Mouse (Mus musculus): ENCODE measurements at regions not wholly inside any gene's neighbourhood (a gene's known extent, or its start where the extent isn't known, plus 50 kb on each side); places are given as distances from the start of the nearest gene placed in this dataset.
A peak's percentile ranks its signal among the peaks of the same experiment; 100 is the strongest.

GRCm38 (mm10) chr13:34498910-34499309, 153.9 kb upstream of the Slc22a23 start:
- 97% methylated on average over 2 of the region's 2 CpGs for WGBS

GRCm38 (mm10) chr13:34497667-34498066, 152.7 kb upstream of the Slc22a23 start:
- H3K9ac ChIP-seq, result no peak overlapping the region
- H3K9me3 ChIP-seq, result no peaks in the 10 kb centered on the region
- ATAC-seq (ENCODE audit: low FRiP score, low read depth), result no peak
- H3K27me3 ChIP-seq (replicated peaks), result no peaks in the 10 kb centered on the region
- H3K4me1 ChIP-seq, result no peaks in the 10 kb centered on the region
- WGBS, result 94% methylated on average over 3 of the region's 3 CpGs
- H3K36me3 ChIP-seq, result no peaks in the 10 kb centered on the region
- H3K4me3 ChIP-seq, result no peak overlapping the region
- no peak overlapping the region for H3K4me2 ChIP-seq (replicated peaks)
- no peak overlapping the region for H3K27ac ChIP-seq

More at GRCm38 (mm10) chr13:34498910-34499309, 153.9 kb upstream of the Slc22a23 start:
- no peaks in the 10 kb centered on the region for H3K27me3 ChIP-seq (replicated peaks)
- no peaks in the 10 kb centered on the region for H3K9me3 ChIP-seq
- H3K4me1 ChIP-seq, result no peaks in the 10 kb centered on the region
- no peak overlapping the region for H3K4me3 ChIP-seq
- no peak overlapping the region for H3K4me2 ChIP-seq (replicated peaks)
- H3K27ac ChIP-seq, result no peak overlapping the region
- no peaks in the 10 kb centered on the region for H3K36me3 ChIP-seq
- H3K9ac ChIP-seq, result no peak overlapping the region
- ATAC-seq (ENCODE audit: low FRiP score, low read depth), result no peak

GRCm38 (mm10) chr13:34484831-34485230, 139.8 kb upstream of the Slc22a23 start:
- H3K4me2 ChIP-seq (replicated peaks), result no peak overlapping the region
- no peaks in the 10 kb centered on the region for H3K27me3 ChIP-seq (replicated peaks)
- H3K27ac ChIP-seq, result no peak overlapping the region
- no peak for ATAC-seq (ENCODE audit: low FRiP score, low read depth)
- no peaks in the 10 kb centered on the region for H3K4me1 ChIP-seq
- H3K9me3 ChIP-seq, result no peaks in the 10 kb centered on the region
- 96% methylated on average over 1 of the region's 1 CpGs for WGBS
- H3K36me3 ChIP-seq, result no peaks in the 10 kb centered on the region
- H3K4me3 ChIP-seq, result no peak overlapping the region
- H3K9ac ChIP-seq, result no peak overlapping the region

- WGBS, result 83% methylated on average over 10 of the region's 10 CpGs
Measured at GRCm38 (mm10) chr13:34481461-34481860, 136.5 kb upstream of the Slc22a23 start.

GRCm38 (mm10) chr13:34470410-34470809, 125.4 kb upstream of the Slc22a23 start:
- no peak overlapping the region for H3K4me2 ChIP-seq (replicated peaks)
- no peaks in the 10 kb centered on the region for H3K36me3 ChIP-seq
- ATAC-seq (ENCODE audit: low FRiP score, low read depth), result no peak
- H3K9ac ChIP-seq, result no peak overlapping the region
- no peak overlapping the region for H3K27ac ChIP-seq
- WGBS, result 75% methylated on average over 1 of the region's 1 CpGs
- no peaks in the 10 kb centered on the region for H3K27me3 ChIP-seq (replicated peaks)
- H3K4me1 ChIP-seq, result no peaks in the 10 kb centered on the region
- H3K9me3 ChIP-seq, result no peaks in the 10 kb centered on the region
- H3K4me3 ChIP-seq, result no peak overlapping the region

More at GRCm38 (mm10) chr13:34481461-34481860, 136.5 kb upstream of the Slc22a23 start:
- Histone ChIP-seq H3K4me2 (replicated peaks) (no peak overlapping the region), H3K36me3 (no peaks in the 10 kb centered on the region), H3K27ac (no peak overlapping the region), H3K9me3 (no peaks in the 10 kb centered on the region), H3K4me3 (no peak overlapping the region), H3K9ac (no peak overlapping the region), H3K4me1 (no peaks in the 10 kb centered on the region), H3K27me3 (replicated peaks) (no peaks in the 10 kb centered on the region)
- ATAC-seq (ENCODE audit: low FRiP score, low read depth), result no peak

- Histone ChIP-seq H3K9me3 (no peaks in the 10 kb centered on the region), H3K4me1 (no peaks in the 10 kb centered on the region), H3K27ac (no peak overlapping the region), H3K4me3 (no peak overlapping the region), H3K4me2 (replicated peaks) (no peak overlapping the region), H3K27me3 (replicated peaks) (no peaks in the 10 kb centered on the region), H3K9ac (no peak overlapping the region), H3K36me3 (no peaks in the 10 kb centered on the region)
- ATAC-seq (ENCODE audit: low FRiP score, low read depth), result no peak
- whole genome bisulfite sequencing, result 80% methylated on average over 5 of the region's 5 CpGs
Measured at GRCm38 (mm10) chr13:34469568-34469967, 124.6 kb upstream of the Slc22a23 start.

- H3K9me3 ChIP-seq, result no peaks in the 10 kb centered on the region
- peaks cover under 1% of the 10 kb centered on the region; the same call in 1 of the 2 replicates for H3K4me1 ChIP-seq
- no peak overlapping the region for H3K4me3 ChIP-seq
- no peaks in the 10 kb centered on the region for H3K36me3 ChIP-seq
- H3K27me3 ChIP-seq (replicated peaks), result no peaks in the 10 kb centered on the region
- no peak overlapping the region for H3K4me2 ChIP-seq (replicated peaks)
- no peak overlapping the region for H3K27ac ChIP-seq
- ATAC-seq (ENCODE audit: low FRiP score, low read depth), result no peak
- WGBS, result 71% methylated on average over 3 of the region's 3 CpGs
- no peak overlapping the region for H3K9ac ChIP-seq
Measured at GRCm38 (mm10) chr13:34468132-34468748, 123.3 kb upstream of the Slc22a23 start.

GRCm38 (mm10) chr13:34465862-34466430, 121.0 kb upstream of the Slc22a23 start:
- Histone ChIP-seq H3K4me2 (replicated peaks) (no peak overlapping the region), H3K9me3 (no peaks in the 10 kb centered on the region), H3K4me3 (no peak overlapping the region), H3K4me1 (peaks cover 9% of the 10 kb centered on the region), H3K36me3 (no peaks in the 10 kb centered on the region), H3K27ac (no peak overlapping the region), H3K27me3 (replicated peaks) (no peaks in the 10 kb centered on the region), H3K9ac (no peak overlapping the region)
- ATAC-seq (ENCODE audit: low FRiP score, low read depth), result no peak

GRCm38 (mm10) chr13:34465456-34465855, 120.5 kb upstream of the Slc22a23 start:
- no peak overlapping the region for H3K27ac ChIP-seq
- H3K9me3 ChIP-seq, result no peaks in the 10 kb centered on the region
- 78% methylated on average over 5 of the region's 5 CpGs for WGBS
- no peaks in the 10 kb centered on the region for H3K36me3 ChIP-seq
- H3K9ac ChIP-seq, result no peak overlapping the region
- no peak overlapping the region for H3K4me2 ChIP-seq (replicated peaks)
- peaks cover 9% of the 10 kb centered on the region for H3K4me1 ChIP-seq
- no peak for ATAC-seq (ENCODE audit: low FRiP score, low read depth)
- no peak overlapping the region for H3K4me3 ChIP-seq
- H3K27me3 ChIP-seq (replicated peaks), result no peaks in the 10 kb centered on the region

- H3K27ac ChIP-seq, result no peak overlapping the region
- peaks cover 9% of the 10 kb centered on the region for H3K4me1 ChIP-seq
- H3K4me2 ChIP-seq (replicated peaks), result no peak overlapping the region
- H3K27me3 ChIP-seq (replicated peaks), result no peaks in the 10 kb centered on the region
- WGBS, result 89% methylated on average over 4 of the region's 4 CpGs
- ATAC-seq (ENCODE audit: low FRiP score, low read depth), result no peak
- no peak overlapping the region for H3K4me3 ChIP-seq
- H3K36me3 ChIP-seq, result no peaks in the 10 kb centered on the region
- no peaks in the 10 kb centered on the region for H3K9me3 ChIP-seq
- H3K9ac ChIP-seq, result no peak overlapping the region
Measured at GRCm38 (mm10) chr13:34464221-34464620, 119.2 kb upstream of the Slc22a23 start.

GRCm38 (mm10) chr13:34462808-34463511, 118.0 kb upstream of the Slc22a23 start:
- Histone ChIP-seq H3K27me3 (replicated peaks) (no peaks in the 10 kb centered on the region), H3K27ac (no peak overlapping the region), H3K36me3 (no peaks in the 10 kb centered on the region), H3K9me3 (no peaks in the 10 kb centered on the region), H3K9ac (no peak overlapping the region), H3K4me2 (replicated peaks) (no peak overlapping the region), H3K4me1 (peaks cover 9% of the 10 kb centered on the region), H3K4me3 (no peak overlapping the region)
- 44% methylated on average over 2 of the region's 2 CpGs for WGBS
- ATAC-seq (ENCODE audit: low FRiP score, low read depth), result peak; percentile 56; the same call in 1 of the 2 replicates

GRCm38 (mm10) chr13:34462206-34462807, 117.3 kb upstream of the Slc22a23 start:
- Histone ChIP-seq H3K4me3 (no peak overlapping the region), H3K9me3 (no peaks in the 10 kb centered on the region), H3K27me3 (replicated peaks) (no peaks in the 10 kb centered on the region), H3K4me1 (peaks cover 9% of the 10 kb centered on the region), H3K27ac (no peak overlapping the region), H3K4me2 (replicated peaks) (no peak overlapping the region), H3K36me3 (no peaks in the 10 kb centered on the region), H3K9ac (no peak overlapping the region)
- WGBS, result 81% methylated on average over 6 of the region's 6 CpGs
- no peak for ATAC-seq (ENCODE audit: low FRiP score, low read depth)
